Mouse (Mus musculus) liver, adult 2 months (tissue): ENCODE results near the gene Dusp1. TPM values are rescaled to one million over a fixed set of nuclear protein-coding genes. Genes with fewer than 3 reads are reported as not detected.
A peak's percentile ranks its signal among the peaks of the same experiment; 100 is the strongest.

Experiments used
- DNase-seq: peaks from one replicate; pipeline ENCODE4 v3.0.0-alpha.2; 2011; ENCODE audit warnings: low read depth, low spot score; ENCODE audit errors: extremely low read depth
- H3K27ac ChIP-seq: fragments of 200-500 bp; replicated peaks from 2 replicates; pipeline ENCODE4 v1.5.1; 2012; ENCODE audit warnings: low read depth, mild to moderate bottlenecking, control low read depth, inconsistent platforms, low read length; ENCODE audit not compliant: insufficient read depth
- H3K27me3 ChIP-seq: fragments of 200-500 bp; 2 replicates; pipeline ENCODE4 v1.6.1; 2012; ENCODE audit warnings: mild to moderate bottlenecking, moderate library complexity, low read length, inconsistent platforms; ENCODE audit not compliant: control insufficient read depth, insufficient read depth
- H3K36me3 ChIP-seq: fragments of 200-500 bp; 2 replicates; pipeline ENCODE4 v1.6.1; 2012; ENCODE audit warnings: low read length, inconsistent platforms; ENCODE audit not compliant: control insufficient read depth, insufficient read depth
- H3K4me1 ChIP-seq: fragments of 200-500 bp; 2 replicates; pipeline ENCODE4 v1.6.1; 2011; ENCODE audit warnings: low read length; ENCODE audit not compliant: control insufficient read depth, insufficient read depth
- H3K4me3 ChIP-seq: fragments of 200-500 bp; 2 replicates; pipeline ENCODE4 v1.5.1; 2011; ENCODE audit warnings: low read depth, mild to moderate bottlenecking, control low read depth, low read length, moderate library complexity; ENCODE audit not compliant: insufficient read depth
- H3K79me2 ChIP-seq: fragments of 200-500 bp; 2 replicates; pipeline ENCODE4 v1.6.1; 2012; ENCODE audit warnings: inconsistent platforms, mild to moderate bottlenecking, low read length, moderate library complexity; ENCODE audit not compliant: control insufficient read depth, insufficient read depth
- H3K9ac ChIP-seq: fragments of 200-500 bp; 2 replicates; pipeline ENCODE4 v1.6.1; 2012; ENCODE audit warnings: low read depth, mild to moderate bottlenecking, control low read depth, inconsistent platforms, low read length
- CTCF ChIP-seq: fragments of 200-500 bp; IDR thresholded peaks from 2 replicates; pipeline ENCODE4 v1.5.1; 2011; ENCODE audit warnings: low read depth, low read length, control low read depth
- POLR2A ChIP-seq: fragments of 200-500 bp; IDR thresholded peaks from 2 replicates; pipeline ENCODE4 v1.6.1; 2011; ENCODE audit warnings: low read length, control low read depth; ENCODE audit not compliant: insufficient read depth; ENCODE audit errors: extremely low read depth
- WGBS: fragments of 180-500 bp; shearing (Covaris S2); methylation state at CpG from one replicate; pipeline ENCODE4 v1.1.7; 2018; 5-methylcytosine and 5-hydroxymethylcytosine counted together
- polyA plus RNA-seq: library from polyadenylated mRNA; depleted of rRNA; stranded (reverse); fragments of >200 nt; gene quantifications from 2 replicates; pipeline ENCODE4 v1.2.3, GENCODE M21; 2012
- total RNA-seq: library from RNA; depleted of rRNA; stranded (reverse); fragments of >200 nt; gene quantifications from 2 replicates; pipeline ENCODE4 v1.2.3, GENCODE M21; 2014

Gene Dusp1
- total and polyA plus RNA-seq, 2 experiments = 10.5 to 22.2 TPM

DNA sequence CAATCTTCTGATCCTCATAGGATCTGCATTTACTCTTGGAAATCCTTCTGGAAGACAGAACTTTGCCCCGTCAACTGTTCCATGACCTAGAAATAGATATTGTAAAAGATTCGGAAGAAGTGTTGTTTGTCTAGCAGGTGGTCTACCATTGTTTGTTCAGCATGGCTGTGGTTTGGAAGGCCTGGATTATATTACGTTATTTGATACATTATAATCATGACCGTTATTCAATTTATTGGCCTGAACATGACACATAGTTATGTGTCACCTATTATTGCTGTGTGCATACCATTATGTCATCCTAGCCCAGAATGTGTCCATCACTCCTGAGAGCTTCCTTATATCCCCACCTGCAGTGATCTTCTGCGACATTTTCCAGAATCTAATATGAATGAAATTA, 36.9 kb upstream of the Dusp1 start:
- 92% methylated on average over 5 of the region's 5 CpGs for WGBS
- TF ChIP-seq POLR2A (no peak), CTCF (no peak)

DNA sequence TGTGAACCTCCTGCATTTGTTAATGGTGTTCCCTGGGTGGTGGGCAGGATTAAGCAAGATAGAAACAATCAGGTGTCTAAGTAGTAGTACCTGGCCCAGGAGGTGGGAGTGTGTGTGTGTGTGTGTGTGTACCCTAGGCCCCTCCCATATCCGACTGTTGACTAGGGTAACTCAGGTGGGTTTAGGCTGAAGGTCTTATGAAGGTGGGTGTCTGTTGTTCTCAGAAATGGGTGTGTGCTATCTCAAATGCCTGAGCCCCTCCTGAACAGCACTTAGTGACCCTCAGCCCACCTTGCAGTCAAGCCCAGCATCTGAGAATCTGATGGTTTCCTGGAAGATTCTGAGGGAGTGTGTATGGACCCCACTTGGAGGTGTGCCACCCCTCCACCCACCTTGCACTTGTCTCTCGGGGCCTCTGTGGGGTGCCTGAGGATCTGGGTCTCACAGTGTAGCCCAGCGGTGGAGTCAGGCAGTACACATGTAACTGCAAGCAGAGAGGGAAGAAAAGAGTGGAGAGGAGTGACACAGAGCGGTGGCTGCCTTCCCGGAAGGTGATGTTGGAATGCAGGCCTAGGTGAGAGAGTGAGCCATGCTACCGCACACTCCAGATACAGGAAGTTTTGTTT, 35.0 kb upstream of the Dusp1 start:
- no peaks in the 10 kb centered on the region for H3K27me3 ChIP-seq
- DNase-seq = peak; percentile 81
- TF ChIP-seq POLR2A = no peak
- TF ChIP-seq CTCF = peak; percentile 66
- H3K4me3 ChIP-seq = no peak overlapping the region
- H3K36me3 ChIP-seq = no peaks in the 10 kb centered on the region
- peak overlapping the region; percentile 43 for H3K27ac ChIP-seq
- 40% methylated on average over 6 of the region's 6 CpGs for WGBS
- H3K4me1 ChIP-seq = peaks cover 56% of the 10 kb centered on the region
- peaks cover 12% of the 10 kb centered on the region; the same call in 1 of the 2 replicates for H3K79me2 ChIP-seq
- peak overlapping the region; percentile 16 for H3K9ac ChIP-seq

More for the DNA sequence above, 36.9 kb upstream of the Dusp1 start:
- H3K9ac ChIP-seq = no peak overlapping the region
- H3K36me3 ChIP-seq = no peaks in the 10 kb centered on the region
- H3K79me2 ChIP-seq = peaks cover 24% of the 10 kb centered on the region; the same call in 1 of the 2 replicates
- no peaks in the 10 kb centered on the region for H3K27me3 ChIP-seq
- peaks cover 57% of the 10 kb centered on the region for H3K4me1 ChIP-seq
- no peak for DNase-seq
- H3K4me3 ChIP-seq = no peak overlapping the region
- no peak overlapping the region for H3K27ac ChIP-seq

DNA sequence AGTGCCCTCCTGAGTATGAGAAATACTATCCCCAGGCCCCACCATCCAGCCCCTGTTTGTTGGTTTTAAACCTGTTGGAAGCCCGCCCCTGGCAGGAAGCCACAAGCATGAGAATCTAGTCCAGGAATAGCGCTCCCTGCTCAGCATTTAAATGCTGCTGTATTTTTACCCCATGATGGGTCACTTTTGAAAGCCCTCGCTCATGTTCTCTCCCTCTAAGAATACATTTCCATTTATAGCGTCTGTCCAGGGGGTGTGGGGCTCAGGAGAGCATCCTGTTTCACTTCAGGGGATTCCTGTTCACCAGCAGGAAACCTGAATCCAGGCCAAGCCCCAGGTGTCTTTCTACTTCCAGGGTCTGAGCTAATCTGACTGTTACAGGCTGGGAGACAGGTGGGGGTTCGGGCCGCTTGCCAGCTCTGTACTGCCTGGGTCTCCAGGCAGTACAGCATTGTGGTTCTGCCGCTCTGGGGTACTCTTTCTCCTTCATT, 34.3 kb upstream of the Dusp1 start:
- peaks cover 55% of the 10 kb centered on the region for H3K4me1 ChIP-seq

DNA sequence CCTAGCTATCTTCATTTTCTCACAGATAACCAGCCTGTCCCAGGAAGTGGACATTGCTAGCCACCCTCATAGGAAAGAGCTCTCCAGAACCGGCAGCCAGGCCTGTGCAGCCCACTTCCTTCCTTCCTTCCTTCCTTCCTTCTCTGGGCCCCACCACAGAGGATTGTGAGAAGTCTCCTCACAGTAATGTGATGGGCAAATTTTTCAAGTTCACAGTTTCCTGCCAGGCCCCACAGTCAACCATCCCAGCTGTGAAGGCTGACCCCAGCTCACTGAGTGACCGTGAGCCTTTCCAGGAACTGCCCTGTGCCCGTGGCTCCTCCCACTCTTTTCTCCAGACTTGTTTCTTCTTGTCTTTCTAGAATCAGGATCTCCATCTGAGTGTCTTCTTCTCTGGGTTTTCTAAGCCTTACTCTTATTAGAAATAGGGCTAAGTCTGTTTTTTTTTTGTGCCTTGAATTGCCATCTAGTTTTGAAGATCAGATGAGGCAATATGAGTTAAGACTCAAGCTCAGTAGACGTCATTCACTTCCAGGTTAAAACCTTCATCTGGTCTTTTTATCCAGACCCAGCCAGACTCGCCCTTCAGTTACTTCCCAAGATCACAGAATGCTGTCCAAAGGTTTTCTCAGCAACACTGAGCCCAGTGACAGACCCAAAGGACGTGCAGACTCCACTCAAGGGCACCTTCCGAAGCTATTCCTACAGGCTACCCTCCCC, 33.7 kb upstream of the Dusp1 start:
- Histone ChIP-seq H3K27ac (peak overlapping the region; percentile 43), H3K4me1 (peaks cover 51% of the 10 kb centered on the region), H3K36me3 (no peaks in the 10 kb centered on the region), H3K27me3 (no peaks in the 10 kb centered on the region), H3K9ac (no peak overlapping the region), H3K79me2 (peaks cover 14% of the 10 kb centered on the region; the same call in 1 of the 2 replicates), H3K4me3 (no peak overlapping the region)
- TF ChIP-seq POLR2A (no peak), CTCF (no peak)
- peak; percentile 61 for DNase-seq
- 23% methylated on average over 7 of the region's 7 CpGs for WGBS

More for the DNA sequence above, 34.3 kb upstream of the Dusp1 start:
- 47% methylated on average over 7 of the region's 7 CpGs for WGBS
- H3K4me3 ChIP-seq = no peak overlapping the region
- peak overlapping the region; percentile 43 for H3K27ac ChIP-seq
- H3K27me3 ChIP-seq = no peaks in the 10 kb centered on the region
- no peaks in the 10 kb centered on the region for H3K36me3 ChIP-seq
- TF ChIP-seq POLR2A (no peak), CTCF (no peak)
- peak overlapping the region; percentile 16 for H3K9ac ChIP-seq
- no peak for DNase-seq
- H3K79me2 ChIP-seq = peaks cover 12% of the 10 kb centered on the region; the same call in 1 of the 2 replicates

DNA sequence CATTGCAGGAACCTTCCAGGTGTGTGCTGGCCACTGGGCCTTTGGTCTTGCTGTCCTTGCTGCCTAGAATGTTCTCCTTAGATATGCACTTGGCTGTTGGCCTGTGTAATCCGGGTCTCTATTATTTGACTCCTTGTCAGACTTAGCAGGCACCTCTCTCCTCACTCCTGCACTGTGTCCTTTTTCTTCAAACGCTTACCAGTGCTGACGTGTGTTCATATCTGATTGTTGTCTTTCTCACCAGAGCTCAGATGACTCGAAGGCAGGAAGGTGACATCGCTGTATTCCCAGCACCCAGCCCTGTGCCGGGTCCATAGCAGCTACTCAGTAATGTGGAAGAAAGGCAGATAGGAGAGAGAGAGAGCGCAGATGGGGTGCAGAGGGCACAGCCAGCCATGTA, 33.0 kb upstream of the Dusp1 start:
- no peaks in the 10 kb centered on the region for H3K27me3 ChIP-seq
- H3K27ac ChIP-seq = peak overlapping the region; percentile 43
- WGBS = 71% methylated on average over 7 of the region's 7 CpGs
- H3K36me3 ChIP-seq = no peaks in the 10 kb centered on the region
- TF ChIP-seq POLR2A = no peak
- TF ChIP-seq CTCF = no peak
- H3K4me1 ChIP-seq = peaks cover 53% of the 10 kb centered on the region
- H3K9ac ChIP-seq = no peak overlapping the region
- peaks cover 16% of the 10 kb centered on the region; the same call in 1 of the 2 replicates for H3K79me2 ChIP-seq
- H3K4me3 ChIP-seq = no peak overlapping the region
- DNase-seq = no peak
